Mouse (Mus musculus) hindbrain, embryonic 16.5 days (tissue): ENCODE results near the gene RPS10-NUDT3. TPM values are rescaled to one million over a fixed set of nuclear protein-coding genes. Genes with fewer than 3 reads are reported as not detected.

Source experiments
- ATAC-seq: fragments of 200-750 bp; cut with Nextera tagmentation; 2 replicates; pipeline ENCODE4 v1.8.0; 2017; ENCODE audit warnings: moderate TSS enrichment, moderate library complexity
- H3K27ac ChIP-seq: fragments of 300-500 bp; sonication (generic); 2 replicates; pipeline ENCODE4 v1.5.1; 2014; ENCODE audit warnings: low read depth, mild to moderate bottlenecking, control low read depth, low read length, moderate library complexity
- H3K27me3 ChIP-seq: fragments of 300-500 bp; sonication (generic); replicated peaks from 2 replicates; pipeline ENCODE4 v1.6.1; 2014; ENCODE audit warnings: low read length; ENCODE audit not compliant: control insufficient read depth, insufficient read depth
- H3K36me3 ChIP-seq: fragments of 300-500 bp; sonication (generic); 2 replicates; pipeline ENCODE4 v1.6.1; 2014; ENCODE audit warnings: mild to moderate bottlenecking, low read length, moderate library complexity, mixed read lengths; ENCODE audit not compliant: control insufficient read depth, insufficient read depth
- H3K4me1 ChIP-seq: fragments of 300-500 bp; sonication (generic); 2 replicates; pipeline ENCODE4 v1.6.1; 2014; ENCODE audit warnings: low read depth, low read length; ENCODE audit not compliant: control insufficient read depth, insufficient read depth
- H3K4me2 ChIP-seq: fragments of 300-500 bp; sonication (generic); 2 replicates; pipeline ENCODE4 v1.6.1; 2014; ENCODE audit warnings: mild to moderate bottlenecking, low read length, control low read depth, moderate library complexity
- H3K4me3 ChIP-seq: fragments of 300-500 bp; sonication (generic); 2 replicates; pipeline ENCODE4 v1.5.1; 2014; ENCODE audit warnings: mild to moderate bottlenecking, low read length, control low read depth, moderate library complexity
- H3K9ac ChIP-seq: fragments of 300-500 bp; sonication (generic); 2 replicates; pipeline ENCODE4 v1.6.1; 2014; ENCODE audit warnings: low read depth, mild to moderate bottlenecking, control low read depth, low read length, moderate library complexity
- H3K9me3 ChIP-seq: fragments of 300-500 bp; sonication (generic); 2 replicates; pipeline ENCODE4 v1.6.1; 2014; ENCODE audit warnings: mild to moderate bottlenecking, low read length, moderate library complexity; ENCODE audit not compliant: control insufficient read depth
- WGBS: fragments of 180-500 bp; shearing (Covaris S2); extraction: QIAGEN DNeasy Blood & Tissue Kit; methylation state at CpG from one replicate; pipeline ENCODE4 v1.1.7; 2014; 5-methylcytosine and 5-hydroxymethylcytosine counted together
- polyA plus RNA-seq: library from polyadenylated mRNA; unstranded; fragments of >200 nt; fragmentation: Nextera tagmentation; extraction: Ambion mirVana; gene quantifications from 2 replicates; pipeline ENCODE4 v1.2.1, GENCODE M21; 2015

Gene RPS10-NUDT3
- polyA plus RNA-seq, 1 experiment from 2014 or later: not detected

GRCm38 (mm10) chr17:27629249-27630020, 5.6 kb downstream of the RPS10-NUDT3 start:
- peaks cover 14% of the 10 kb centered on the region for H3K4me1 ChIP-seq
- no peak overlapping the region for H3K27ac ChIP-seq
- no peak for ATAC-seq
- H3K9me3 ChIP-seq: no peaks in the 10 kb centered on the region
- WGBS: 63% methylated on average over 2 of the region's 2 CpGs
- no peak overlapping the region for H3K4me2 ChIP-seq
- H3K36me3 ChIP-seq: peaks cover 31% of the 10 kb centered on the region
- no peak overlapping the region for H3K9ac ChIP-seq
- no peaks in the 10 kb centered on the region for H3K27me3 ChIP-seq
- no peak overlapping the region for H3K4me3 ChIP-seq

- no peak overlapping the region for H3K9ac ChIP-seq
- H3K27me3 ChIP-seq: no peaks in the 10 kb centered on the region
- 87% methylated on average over 8 of the region's 8 CpGs for WGBS
- H3K27ac ChIP-seq: no peak overlapping the region
- ATAC-seq: no peak
- H3K4me3 ChIP-seq: no peak overlapping the region
- no peak overlapping the region for H3K4me2 ChIP-seq
- peaks cover 13% of the 10 kb centered on the region for H3K4me1 ChIP-seq
- H3K9me3 ChIP-seq: no peaks in the 10 kb centered on the region
- H3K36me3 ChIP-seq: peaks cover 31% of the 10 kb centered on the region
Observed at GRCm38 (mm10) chr17:27628376-27628775, 6.6 kb downstream of the RPS10-NUDT3 start.

GRCm38 (mm10) chr17:27627451-27627850, 7.6 kb downstream of the RPS10-NUDT3 start:
- H3K27ac ChIP-seq: no peak overlapping the region
- WGBS: 49% methylated on average over 5 of the region's 5 CpGs

GRCm38 (mm10) chr17:27626681-27627080, 8.3 kb downstream of the RPS10-NUDT3 start:
- Histone ChIP-seq H3K9me3 (no peaks in the 10 kb centered on the region), H3K9ac (no peak overlapping the region), H3K27me3 (no peaks in the 10 kb centered on the region), H3K4me1 (peaks cover 5% of the 10 kb centered on the region), H3K4me2 (no peak overlapping the region), H3K4me3 (no peak overlapping the region), H3K27ac (no peak overlapping the region; the same call in 1 of the 2 replicates), H3K36me3 (peaks cover 20% of the 10 kb centered on the region)
- peak; percentile 70 for ATAC-seq
- WGBS: 7% methylated on average over 5 of the region's 5 CpGs

More at GRCm38 (mm10) chr17:27627451-27627850, 7.6 kb downstream of the RPS10-NUDT3 start:
- Histone ChIP-seq H3K4me1 (peaks cover 5% of the 10 kb centered on the region), H3K4me2 (no peak overlapping the region), H3K9me3 (no peaks in the 10 kb centered on the region), H3K36me3 (peaks cover 27% of the 10 kb centered on the region), H3K4me3 (no peak overlapping the region), H3K27me3 (no peaks in the 10 kb centered on the region), H3K9ac (no peak overlapping the region)
- no peak for ATAC-seq

DNA sequence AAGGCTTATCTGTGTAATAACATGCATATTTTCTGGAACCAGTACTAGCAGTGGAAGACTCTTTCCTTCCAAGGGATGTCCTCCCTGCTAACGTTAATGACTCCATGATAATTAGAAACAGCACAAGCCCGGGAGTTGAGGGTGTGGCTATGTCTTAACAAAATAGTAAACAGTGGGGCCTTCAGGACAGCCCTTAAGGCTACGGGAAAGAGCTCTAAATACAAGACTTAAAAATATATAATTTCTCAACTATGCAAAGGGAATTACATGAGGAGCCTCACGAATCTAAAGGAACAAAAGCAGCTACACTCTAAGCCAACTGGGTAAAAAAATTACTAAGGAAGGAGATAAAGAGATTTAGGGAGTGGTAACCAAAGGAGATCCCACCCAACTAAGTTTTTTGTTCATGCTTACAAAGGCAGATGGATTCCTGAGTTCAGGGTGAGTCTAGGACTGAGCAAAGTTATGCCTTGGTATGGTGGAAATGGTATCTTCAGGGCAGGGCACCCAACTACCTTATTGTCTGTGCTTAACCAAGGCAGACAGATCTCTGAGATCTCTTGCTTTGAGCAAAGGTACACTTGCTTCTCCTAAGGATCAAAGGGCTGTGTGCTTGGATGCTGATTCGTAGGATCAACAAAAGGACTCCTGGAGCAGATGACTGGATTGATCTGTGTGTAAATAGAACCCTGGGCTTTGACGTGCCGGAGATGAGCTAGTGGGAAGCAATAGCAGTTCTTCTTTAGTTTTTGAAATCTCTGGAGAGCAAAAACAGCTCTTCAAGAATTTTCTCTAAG, 9.4 kb downstream of the RPS10-NUDT3 start:
- H3K9ac ChIP-seq: no peak overlapping the region
- H3K4me3 ChIP-seq: no peak overlapping the region
- H3K27me3 ChIP-seq: no peaks in the 10 kb centered on the region
- H3K4me2 ChIP-seq: no peak overlapping the region
- peak overlapping the region; percentile 9; the same call in 1 of the 2 replicates for H3K27ac ChIP-seq
- WGBS: 43% methylated on average over 7 of the region's 7 CpGs
- H3K4me1 ChIP-seq: peaks cover 11% of the 10 kb centered on the region
- ATAC-seq: no peak
- no peaks in the 10 kb centered on the region for H3K9me3 ChIP-seq
- H3K36me3 ChIP-seq: peaks cover 10% of the 10 kb centered on the region

DNA sequence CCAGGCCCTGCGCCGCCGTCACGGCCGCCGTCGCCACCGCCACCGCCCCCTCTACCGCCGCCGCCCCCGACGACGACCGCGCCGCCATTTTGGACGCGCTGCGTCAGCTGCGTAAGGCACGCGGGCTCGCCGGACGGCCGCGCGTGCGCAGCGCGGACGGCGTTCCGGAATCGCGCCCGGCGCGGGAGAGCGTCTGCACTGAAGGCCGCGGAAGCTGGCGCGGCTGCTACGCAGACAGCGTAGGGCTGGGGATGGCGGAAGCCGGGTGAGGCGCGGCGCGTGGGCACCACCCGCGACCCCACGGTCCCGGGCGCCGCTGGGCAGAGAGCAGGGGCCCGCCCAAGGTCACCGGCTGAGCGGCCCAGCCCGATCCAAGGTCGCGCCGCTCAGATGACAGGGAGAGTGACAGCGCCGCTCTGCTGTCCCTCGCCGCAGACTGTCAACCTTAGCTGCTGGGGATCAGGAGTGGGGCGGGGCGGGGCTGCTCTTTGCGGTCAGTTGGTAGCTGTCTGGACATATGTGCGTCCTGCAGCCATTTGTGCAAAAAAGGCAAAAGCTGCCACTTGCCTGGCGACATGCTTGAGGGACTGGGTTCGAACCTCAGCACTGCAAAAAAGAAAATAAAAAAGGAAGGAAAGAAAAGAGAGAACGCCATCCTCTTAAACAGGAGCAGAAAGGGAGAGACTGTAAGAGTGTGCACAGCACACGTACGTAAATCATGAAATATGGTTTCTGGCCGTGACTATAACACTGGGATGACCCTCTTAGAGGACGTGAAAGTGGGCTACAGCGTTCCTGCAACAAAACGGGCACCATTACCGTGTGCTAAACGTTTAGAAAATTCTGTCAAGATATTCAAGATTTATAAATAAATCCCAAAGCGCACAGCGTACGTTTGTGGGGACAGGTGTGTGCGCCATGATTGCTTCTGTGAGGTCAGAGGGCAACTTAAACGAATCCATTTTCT, 11.4 kb downstream of the RPS10-NUDT3 start, which contains the start of gene Nudt3:
TSS of gene Nudt3 (minus strand) at position 136 of the 967 bp plus-strand sequence.
- 8% methylated on average over 75 of the region's 91 CpGs for WGBS
- ATAC-seq: peak; percentile 88
- Histone ChIP-seq H3K27me3 (no peaks in the 10 kb centered on the region), H3K4me1 (peaks cover 30% of the 10 kb centered on the region), H3K4me3 (peak within 1 kb of the TSS; percentile 97), H3K9me3 (no peaks in the 10 kb centered on the region), H3K4me2 (peak within 1 kb of the TSS; percentile 81), H3K36me3 (no peaks in the 10 kb centered on the region), H3K27ac (peak within 1 kb of the TSS; percentile 98), H3K9ac (peak within 1 kb of the TSS; percentile 99)

DNA sequence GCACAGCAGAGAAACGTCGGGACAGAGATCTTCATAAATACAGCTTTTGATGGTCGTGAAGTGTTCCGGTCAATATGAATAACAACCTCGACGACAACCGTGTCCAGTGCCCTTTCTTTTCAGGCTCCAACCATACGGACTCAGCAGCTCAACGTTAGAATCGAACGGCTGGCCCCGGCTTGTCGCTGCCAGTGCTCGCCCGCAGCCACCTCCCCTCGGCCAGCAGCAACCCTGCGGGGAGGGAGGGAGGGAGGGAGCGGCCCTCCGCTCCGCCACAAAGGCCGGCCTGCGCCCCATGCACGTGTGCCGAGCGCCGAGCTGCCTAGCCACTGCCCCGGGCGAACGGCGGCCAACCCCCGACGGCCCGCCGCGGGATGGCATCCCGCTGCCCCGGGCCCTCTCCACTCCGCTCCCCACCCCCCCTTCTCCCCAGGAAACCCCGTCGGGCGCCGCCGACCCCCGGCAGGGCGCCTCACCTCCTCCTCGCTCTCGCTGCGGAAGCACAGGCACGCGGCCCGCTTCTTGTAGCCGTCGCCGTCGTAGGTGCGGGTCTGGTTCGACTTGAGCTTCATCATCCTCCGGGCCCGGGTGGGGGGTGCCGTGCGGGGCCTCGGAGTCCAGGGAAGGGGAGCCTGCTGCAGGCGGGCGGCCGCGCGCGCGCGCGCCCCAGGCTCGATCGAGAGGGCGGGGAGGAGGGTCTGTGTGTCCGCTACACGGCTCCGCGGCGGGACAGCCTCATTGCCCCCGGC, 12.2 kb downstream of the RPS10-NUDT3 start:
- Histone ChIP-seq H3K9ac (peak overlapping the region; percentile 99), H3K27ac (peak overlapping the region; percentile 98), H3K4me1 (peaks cover 30% of the 10 kb centered on the region), H3K36me3 (0 out of 2 replicates have a peak, but pooled peaks cover 2% of the 10 kb centered on the region), H3K4me3 (peak overlapping the region; percentile 97), H3K9me3 (no peaks in the 10 kb centered on the region), H3K27me3 (no peaks in the 10 kb centered on the region), H3K4me2 (peak overlapping the region; percentile 81)
- peak; percentile 41 for ATAC-seq
- 0% methylated on average over 63 of the region's 80 CpGs for WGBS
